In genomic region chr1:92400556-92400955, GRCm38 (mm10) we compare ENCODE assay signal across 18 mouse cellular contexts.
"Had no signal": no experiment of that assay in that cellular context is flagged by ENCODE, and none has a peak within 500 bp of the region (broad histone marks: within the 10 kb centered on the region; RNA-seq: fewer than 3 reads in every experiment).

No protein-coding gene starts in this region.

- H3K9me3 ChIP-seq: midbrain, embryonic 10.5 days; midbrain, embryonic 13.5 days; neural tube, embryonic 13.5 days; neural tube, embryonic 15.5 days had no signal

- DNase-seq: lung, adult 18-20 months; lung, embryonic 14.5 days; lung, postnatal 10 days; lung, postnatal 4 days; retina, postnatal 1 day; right cerebral cortex, adult 18-20 months; right cerebral cortex, postnatal 25 days; right cerebral cortex, postnatal 4 days; spleen, adult 18-20 months; thymus, adult 18-20 months; thymus, postnatal 14 days; thymus, postnatal 36 days had no signal

- H3K27ac ChIP-seq: midbrain, embryonic 10.5 days; midbrain, embryonic 13.5 days; neural tube, embryonic 13.5 days; neural tube, embryonic 15.5 days had no signal

- H3K27me3 ChIP-seq: midbrain, embryonic 13.5 days; neural tube, embryonic 13.5 days; neural tube, embryonic 15.5 days had no signal

- H3K36me3 ChIP-seq: midbrain, embryonic 10.5 days; midbrain, embryonic 13.5 days; neural tube, embryonic 13.5 days; neural tube, embryonic 15.5 days had no signal

- H3K4me3 ChIP-seq: midbrain, embryonic 10.5 days; midbrain, embryonic 13.5 days; myocyte; neural tube, embryonic 13.5 days; neural tube, embryonic 15.5 days had no signal

- ATAC-seq: midbrain, embryonic 13.5 days; midbrain, embryonic 16.5 days had no signal

- H3K9ac ChIP-seq: lung, embryonic 14.5 days; midbrain, embryonic 13.5 days; neural tube, embryonic 13.5 days; neural tube, embryonic 15.5 days had no signal

- H3K4me2 ChIP-seq: lung, embryonic 14.5 days; midbrain, embryonic 13.5 days; neural tube, embryonic 13.5 days; neural tube, embryonic 15.5 days had no signal
